Mouse (Mus musculus): ENCODE data around the gene Zfand3.

Zfand3 gene

DNA sequence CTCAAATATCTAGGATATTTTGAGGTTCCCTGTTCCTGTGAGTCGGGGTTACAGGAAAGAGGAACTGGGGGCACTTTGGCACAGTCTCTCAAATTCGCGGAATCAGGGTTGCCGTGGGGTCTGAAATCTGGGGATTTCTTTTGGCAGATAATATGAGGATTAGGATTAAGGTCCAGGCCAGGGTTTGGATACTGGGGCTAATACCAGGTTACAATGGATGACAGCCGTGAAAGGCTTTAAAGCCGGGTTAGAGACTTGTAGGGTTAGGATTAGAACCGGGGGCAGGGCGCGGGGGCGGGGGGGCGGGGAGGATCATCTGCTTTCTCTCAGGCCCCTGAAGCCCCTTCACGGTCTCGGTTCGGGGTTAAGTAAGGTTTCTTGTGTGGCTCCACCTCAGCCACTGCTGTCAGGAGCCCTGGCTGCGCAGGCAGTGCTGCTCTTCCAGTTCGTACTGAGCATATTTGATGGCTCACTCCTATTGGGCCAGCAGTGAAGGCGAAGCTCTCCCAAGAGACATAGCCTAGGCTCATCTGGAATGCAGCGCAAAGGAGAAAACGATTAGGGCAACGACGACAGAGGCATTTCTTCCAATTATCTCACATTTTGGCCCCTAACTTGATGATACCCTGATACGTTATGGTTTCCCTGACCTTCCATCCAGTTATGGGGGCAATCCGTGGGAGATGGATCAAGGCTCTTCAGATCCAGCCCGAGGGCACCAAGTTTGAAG is 5.8 kb upstream of the Zfand3 start:
- DNase-seq = no peak

DNA sequence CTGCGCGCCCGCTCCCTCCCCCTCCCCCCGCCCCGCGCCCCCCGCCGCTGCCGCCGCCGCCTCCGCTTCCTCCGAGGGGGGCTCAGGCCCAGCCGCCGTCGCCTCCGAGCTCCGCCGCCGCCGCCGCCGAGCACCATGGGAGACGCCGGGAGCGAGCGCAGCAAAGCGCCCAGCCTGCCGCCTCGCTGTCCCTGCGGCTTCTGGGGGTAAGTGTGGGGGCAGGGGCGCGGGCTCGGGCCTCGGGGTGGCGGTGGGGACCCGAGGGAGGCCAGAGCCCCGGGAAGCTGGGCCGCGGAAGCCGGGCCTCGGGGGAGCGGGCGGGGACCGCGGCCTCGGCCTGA is 540 bp downstream of the Zfand3 start:
- DNase-seq = no peak

DNA sequence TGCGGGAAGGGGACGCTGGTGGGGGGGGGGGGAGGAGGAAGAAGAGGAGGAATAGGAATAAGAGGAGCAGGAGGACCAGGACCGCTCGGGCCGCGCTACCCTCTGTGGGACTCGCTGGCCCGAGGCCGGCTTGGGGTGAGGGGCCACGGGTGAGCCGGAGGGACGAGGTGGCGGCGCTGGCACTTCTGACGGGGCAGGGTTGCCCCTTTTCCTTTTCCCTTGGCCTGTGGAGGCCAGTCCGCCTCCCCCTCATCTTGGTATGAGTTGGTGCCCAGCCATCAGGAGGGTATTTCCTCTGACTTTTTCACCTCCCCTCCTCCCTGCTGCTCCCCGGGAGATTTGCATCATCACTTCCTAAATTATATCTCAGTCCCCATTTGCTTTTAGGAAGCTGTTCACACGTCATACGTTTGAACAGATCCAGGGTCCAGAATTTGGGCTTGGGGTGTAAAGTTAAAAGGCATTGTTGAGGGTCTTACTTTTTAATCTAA is 963 bp downstream of the Zfand3 start:
- DNase-seq = peak; percentile 65

DNA sequence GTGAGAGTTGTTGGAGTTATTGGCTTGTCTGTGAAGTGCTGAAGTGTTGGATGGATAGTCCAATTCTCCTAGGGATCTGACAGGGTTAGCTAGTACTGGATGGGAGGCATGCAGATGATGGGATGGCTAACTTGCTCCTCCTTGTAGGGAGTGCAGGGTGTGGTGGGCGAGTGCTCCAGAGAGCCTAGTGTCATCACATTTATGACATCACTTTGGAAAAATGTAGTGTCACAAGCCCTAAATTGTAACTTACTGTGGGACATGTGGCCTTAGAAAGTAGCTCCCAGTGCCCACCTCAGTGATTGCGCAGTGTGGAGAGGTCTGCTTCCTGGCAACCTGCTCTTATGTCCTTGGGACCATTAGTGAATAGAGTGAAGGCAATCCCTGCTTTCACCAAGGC is 2.3 kb downstream of the Zfand3 start:
- DNase-seq = no peak

DNA sequence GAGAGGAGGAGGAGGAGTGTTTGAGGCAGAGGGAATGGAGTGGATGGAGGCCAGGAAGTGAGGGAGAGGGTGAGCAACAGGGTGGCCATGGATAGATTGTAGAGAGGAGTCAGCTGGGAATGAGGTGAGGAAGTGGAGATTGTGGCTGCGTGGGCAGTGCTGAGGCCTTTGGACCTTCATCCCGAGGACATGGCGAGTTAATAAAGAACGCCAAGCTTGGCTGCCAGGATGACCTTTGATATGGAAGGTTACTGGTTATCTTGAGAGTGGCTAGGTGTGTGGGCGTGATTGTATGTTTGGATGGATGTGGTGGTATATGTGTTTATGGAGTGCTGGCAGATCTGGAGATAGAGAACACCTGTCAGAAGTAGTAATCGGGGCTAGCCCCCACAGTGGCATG is 3.4 kb downstream of the Zfand3 start:
- DNase-seq = no peak

DNA sequence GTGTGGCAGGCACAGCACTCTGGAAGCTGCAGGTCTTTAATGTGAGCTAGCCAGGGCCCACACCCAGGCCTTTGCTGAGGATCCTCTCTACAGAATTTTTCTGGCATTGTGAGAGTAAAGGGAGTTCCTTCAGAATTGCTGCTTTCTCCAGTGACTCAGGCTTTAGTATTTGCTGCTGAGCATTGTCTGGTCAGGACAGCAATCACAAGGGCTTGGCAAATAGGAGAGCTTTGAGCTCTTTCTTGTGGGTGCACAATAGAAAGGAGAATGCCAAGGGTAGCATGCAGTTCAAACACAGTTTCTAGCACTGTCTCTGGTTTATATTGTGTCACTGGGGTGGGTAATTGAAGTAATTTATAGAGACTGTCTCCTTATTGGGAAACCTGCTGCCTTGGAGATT is 3.9 kb downstream of the Zfand3 start:
- DNase-seq = no peak

DNA sequence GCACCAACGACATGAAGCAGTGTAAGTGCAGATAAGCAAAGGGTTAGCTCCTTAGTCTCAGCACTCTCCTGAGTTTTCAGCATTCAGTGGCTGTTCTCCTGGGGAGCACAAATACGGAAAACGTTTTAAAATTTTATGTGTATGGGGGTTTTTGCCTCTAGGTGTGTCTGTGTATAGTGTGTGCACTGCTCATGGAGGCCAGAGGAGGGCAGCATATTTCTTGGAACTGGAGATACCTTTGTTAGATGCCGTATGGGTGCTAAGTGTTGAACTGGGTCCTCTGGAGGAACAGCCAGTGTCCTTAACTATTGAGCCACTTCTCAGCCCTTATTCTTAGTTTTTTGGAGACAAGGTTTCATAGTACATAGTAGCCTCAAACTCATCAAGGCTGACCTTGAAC is 10.1 kb downstream of the Zfand3 start:
- no peak for DNase-seq

DNA sequence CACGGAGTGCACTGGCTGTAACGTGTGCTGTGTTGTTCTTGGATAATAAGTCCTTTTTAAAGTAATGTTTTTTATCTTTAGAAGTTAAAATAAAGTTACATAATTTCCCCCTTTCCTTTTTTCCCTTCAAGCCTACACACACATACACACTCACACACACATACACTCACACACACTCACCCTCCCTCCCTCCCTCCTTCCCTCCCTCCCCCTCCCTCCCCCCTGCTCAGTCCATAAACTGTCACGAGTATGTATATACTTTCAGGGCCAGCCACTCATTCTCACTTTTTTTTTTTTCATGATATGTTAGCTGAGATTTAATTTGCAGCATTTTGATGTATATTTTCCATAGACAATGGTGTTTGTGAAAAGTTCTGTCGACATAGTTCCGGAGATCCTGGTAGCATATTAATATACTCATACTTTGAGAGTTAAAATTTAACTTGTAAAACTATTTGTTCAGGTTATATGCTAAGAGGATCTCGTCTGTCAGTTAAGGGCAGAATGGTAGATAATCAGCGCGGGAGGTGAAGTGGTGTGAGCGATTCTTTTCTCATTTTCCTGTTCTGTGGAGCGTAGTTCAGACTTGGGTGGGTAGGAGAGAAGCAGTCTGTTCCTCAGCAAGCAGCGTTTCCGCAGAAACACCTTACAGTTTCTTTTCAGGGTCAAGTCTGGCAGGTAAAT is 14.5 kb downstream of the Zfand3 start:
- DNase-seq = no peak

DNA sequence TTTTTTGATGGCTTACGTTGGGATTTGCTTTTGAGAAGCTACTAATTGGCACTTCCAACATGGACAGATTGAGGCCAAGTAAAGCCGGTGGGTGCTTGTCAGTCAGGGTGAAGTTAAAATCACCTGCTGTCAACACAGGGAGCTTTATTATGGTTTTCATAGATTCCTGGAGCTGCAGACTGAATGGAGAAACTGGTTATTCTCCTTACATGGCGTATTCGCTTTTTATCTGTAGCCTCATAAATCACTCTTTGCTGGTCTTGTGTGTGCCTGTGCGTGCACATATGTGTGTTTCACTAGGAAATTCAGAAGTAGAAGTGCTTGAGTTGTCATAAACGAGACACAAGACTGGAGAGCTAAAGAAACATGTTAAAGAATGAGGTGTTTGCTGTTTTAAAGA is 15.4 kb downstream of the Zfand3 start:
- DNase-seq = no peak

DNA sequence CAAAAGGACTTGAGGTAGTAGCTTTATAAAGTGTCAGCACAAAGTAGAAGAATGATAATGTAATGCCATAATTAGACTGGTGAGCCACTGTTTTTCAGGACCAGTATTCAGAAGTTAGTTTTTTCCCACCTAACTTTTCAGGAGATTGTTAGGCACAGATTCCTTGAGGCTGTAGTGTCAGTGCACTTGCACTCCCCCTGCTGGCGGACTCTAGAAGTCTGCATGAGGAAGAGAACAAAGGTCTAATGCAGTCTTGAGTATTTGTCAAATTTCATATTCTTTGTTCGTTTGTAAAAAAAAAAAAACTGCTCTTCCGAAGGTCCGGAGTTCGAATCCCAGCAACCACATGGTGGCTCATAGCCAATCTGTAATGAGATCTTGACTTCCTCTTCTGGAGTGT is 20.1 kb downstream of the Zfand3 start:
- DNase-seq = peak; percentile 51

DNA sequence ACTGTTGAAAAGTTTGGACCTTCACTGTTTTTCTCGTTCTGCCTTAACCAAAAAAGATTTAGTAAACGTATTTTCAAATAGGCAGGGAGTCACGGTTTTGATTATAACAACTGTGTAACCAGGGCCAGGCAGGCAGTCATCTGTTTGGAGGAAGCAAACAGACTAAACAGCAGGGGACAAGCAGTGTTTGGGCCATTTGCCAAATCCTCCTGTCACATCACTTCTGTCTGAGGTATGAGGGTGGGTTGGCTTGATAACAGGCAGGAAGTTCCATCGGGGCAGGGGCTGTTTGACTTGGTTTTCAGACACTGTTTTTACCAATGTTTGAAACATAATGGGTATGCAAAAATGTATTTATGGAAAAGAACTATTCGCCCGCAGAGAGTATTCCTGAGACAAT is 22.1 kb downstream of the Zfand3 start:
- DNase-seq = peak; percentile 45

DNA sequence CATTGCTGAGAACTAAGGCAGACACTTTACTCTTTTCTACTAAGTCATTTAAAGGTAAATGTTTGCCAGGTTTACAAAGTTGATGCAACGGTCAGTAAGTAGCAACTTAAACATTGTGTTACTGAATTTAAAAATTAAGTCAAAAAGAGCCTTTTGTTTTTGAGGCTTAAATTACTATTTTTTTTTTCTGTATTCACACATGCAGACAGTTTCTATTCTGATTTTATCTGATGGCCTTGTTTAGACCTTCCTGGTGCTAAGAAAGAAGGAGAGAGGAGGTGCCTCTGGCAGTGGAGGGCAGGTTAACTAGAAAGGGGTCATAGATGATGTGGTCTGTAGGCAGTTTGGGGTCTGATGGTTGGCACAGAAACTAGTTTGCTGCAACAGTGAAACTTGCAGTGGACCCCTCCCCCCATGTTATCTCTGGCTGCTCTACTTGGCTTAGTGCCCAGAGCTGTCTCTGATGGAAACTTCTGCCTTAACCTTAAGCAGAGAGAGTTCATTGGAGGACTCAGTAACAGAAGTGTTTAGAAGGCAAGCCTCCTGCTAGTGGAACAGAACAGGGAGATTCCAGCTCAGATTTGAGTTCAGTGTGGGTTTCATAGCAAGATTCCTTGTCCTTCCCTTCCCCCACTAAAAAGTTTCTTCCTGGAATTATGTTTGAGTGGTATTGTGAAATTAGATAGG is 23.0 kb downstream of the Zfand3 start:
- no peak for DNase-seq

DNA sequence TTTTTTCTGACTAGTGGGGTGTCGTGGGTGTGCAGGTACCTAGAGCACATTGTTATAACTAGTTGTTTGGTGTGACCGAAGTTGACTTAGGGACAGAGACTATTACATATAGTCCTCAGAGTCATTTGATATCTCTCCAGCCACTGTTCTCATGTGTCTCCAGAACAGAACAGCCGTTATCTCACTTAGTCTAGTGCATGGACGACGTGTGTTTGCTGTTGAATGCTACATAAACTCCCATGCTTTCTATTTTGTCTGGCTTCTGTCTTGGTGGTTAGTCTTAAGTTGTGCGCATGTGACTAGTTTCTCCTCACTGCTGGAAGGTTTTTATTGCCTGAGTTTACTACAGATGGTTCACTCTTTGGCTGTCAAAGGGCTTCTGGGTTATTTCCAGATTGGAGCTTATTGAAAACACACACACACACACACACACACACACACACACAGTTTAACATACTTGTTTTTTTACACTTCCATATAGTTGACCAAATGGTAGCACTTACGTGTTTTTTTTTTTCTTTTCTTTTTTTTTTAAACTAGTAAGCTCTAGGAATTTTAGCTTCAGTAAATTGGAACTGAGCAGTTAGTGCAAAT is 25.2 kb downstream of the Zfand3 start:
- DNase-seq = no peak

DNA sequence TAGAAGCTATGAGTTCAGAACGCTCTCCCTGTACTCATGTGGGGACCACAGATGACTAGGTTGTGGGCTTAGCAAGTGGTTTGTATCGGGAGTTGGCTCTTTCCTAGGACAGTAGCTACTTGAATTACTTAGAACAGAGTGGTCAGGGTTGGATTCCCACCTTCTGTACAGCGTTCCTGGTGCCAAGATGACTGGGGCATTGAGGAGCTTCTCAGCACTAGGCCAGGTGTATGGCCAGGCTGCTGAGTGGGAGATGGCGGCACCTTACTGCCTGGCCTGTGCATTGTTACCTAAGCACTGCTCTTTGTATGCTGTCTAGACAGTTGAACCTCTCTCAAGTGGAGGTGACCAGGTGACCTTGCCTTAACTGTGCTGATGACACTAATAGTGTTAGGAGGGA is 28.3 kb downstream of the Zfand3 start:
- DNase-seq = peak; percentile 37

DNA sequence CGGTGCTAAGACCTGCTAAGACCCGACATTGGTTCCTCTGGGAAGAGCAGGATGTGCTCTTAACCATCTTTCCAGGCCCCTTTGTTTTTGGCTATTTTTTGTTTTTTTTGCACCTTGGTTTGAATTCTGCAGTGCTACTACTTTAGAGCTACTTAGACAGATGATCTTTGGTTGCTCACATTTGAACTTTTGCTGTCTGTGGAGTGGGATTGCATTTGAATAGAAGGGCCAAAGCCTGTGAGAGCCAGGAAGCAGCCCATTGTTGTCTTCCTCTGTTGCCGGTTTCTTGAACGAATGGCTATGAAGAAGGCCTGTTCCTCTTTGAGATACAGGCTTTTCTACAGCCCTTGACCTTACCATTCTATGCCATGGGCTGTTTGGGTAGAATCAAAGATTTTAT is 29.5 kb downstream of the Zfand3 start:
- DNase-seq = no peak

DNA sequence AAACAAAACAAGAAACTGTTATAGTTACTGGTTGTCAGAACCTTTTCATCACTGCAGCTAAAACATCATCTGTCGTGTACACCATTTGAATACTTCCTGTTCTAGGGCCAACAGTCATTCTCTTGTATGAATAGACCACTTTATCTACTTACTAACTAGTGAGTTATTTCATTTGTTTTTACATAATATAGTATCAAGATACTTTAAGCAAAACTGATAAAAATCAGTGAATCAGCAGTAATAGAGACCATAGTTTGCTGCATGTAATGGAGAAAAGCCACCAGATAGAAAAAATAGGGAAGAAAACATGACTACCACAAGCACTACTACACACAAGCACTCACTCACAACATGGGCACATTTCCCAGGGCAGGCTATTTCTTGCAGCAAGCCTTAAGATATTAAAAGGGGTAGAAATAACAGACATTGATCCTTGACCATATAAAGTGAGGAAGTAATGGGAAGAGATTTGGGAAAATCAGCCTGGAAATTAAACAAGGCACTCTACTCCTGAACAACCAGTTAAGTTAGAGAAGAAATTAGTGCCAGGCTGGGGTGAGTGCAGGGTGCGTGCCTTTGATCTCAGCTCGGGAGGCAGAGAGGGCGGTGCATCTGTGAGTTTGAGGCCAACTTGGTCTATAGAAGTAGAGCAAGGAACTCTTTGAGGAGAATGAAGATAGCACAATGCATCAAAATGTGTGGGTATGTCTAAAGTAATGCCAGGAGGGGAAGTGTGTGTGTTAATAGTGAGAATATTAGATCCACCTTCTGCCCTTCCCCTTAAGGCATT is 30.9 kb downstream of the Zfand3 start:
- DNase-seq = no peak

DNA sequence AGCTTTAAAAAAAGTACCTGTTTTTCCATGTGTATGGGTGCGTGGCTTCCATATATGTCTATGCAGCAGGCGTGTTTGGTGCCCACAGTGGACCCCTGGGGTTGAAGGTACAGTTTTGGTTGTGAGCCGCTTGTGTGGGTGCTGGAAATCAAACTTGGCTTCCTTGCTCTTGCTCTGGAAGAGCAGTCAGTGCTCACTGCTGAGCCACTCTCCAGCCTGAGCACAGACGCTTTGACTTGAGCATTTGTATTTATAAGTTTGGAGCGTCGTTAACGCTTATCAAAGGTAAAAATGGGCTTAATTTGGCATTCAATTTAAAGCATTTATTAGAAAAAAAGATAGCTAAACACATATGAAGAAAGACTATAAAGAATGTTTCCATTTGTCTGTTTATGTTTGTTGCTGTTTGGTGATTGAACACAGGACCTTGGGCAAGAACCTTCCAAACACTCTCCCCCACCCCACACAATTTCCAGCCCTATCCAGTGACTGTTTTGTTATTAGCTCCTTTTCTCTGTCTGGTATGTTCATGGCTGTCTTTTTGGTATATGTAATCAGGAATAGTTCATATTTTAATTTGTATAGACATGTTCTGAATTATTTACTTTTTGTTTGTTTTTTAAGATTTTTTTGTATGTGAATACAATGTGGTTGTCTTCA is 38.8 kb downstream of the Zfand3 start:
- DNase-seq = no peak

DNA sequence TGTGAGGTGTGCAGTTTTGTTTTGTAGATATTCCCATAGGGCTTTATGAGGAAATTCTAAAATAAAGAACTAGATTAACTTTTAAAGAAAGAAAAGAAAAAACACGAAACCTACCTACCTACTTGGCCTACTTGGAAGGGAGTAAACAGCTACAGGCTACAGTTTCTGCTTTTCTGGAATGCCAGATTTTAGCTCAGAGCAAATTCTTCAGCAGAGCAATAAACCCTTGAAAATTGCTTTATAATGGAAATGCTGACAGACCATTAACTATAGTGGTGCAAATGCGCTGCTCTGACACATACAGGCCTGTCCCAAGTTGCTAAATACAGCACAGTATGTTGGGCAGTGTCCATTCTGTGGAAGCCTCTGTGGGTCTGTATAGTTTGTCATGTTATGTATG is 40.6 kb downstream of the Zfand3 start:
- no peak for DNase-seq

DNA sequence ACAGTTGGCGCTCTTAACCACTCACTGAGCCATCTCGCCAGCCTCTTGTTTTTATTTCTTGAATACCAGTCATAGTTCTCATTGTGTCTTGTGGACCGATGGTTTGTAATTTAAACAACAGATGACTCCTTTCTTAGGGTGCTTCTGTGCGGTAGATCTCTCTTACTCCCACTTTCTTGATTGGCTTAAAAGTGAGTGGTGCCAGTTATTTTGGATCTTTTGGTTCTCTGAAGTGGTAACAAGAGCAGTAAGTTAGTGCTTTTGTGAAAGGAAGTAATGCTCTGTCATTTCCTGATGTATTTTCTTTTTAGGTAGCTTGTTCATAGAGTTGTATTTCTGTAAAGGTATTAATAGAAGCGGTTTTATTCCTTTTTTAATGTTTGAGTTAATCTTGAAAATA is 42.1 kb downstream of the Zfand3 start:
- no peak for DNase-seq

DNA sequence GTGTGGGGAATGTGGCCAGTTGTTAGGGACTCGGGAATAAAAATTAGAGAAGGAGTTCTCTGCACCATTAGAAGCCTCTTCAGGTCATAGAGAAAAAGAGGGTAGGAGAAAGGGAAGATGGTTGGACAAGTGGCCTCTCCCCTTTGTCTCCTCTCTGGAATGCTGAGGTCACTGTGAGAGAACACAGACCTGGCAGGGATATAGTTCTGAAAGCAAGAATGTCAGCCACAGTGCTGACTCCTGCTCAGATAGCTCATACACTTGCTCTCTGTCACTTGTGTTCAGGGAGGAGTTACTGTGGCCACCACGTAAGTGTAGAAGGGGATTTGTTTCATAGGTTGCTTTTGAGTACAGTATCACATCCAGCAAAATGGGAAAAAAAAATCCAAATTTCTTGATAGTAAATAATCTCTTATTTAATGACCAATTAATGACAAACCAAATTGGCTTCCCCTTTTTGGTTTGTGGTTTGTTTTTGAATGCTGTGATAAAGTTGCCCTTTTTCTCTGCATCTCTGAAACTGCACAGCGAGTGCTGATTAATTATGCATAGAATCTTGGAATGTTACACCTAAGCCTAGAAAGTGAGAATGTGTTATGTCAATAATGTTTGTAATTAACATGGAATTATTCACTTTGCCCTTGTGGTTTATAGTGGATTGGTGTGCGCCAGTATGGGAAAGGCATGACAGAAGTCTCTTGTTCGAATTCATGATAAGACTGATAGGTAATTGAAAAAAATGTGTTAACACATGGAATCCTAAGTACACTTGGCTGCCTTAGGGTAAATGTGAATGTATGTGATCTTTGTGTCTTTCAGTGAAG is 47.2 kb downstream of the Zfand3 start:
- no peak for DNase-seq

DNA sequence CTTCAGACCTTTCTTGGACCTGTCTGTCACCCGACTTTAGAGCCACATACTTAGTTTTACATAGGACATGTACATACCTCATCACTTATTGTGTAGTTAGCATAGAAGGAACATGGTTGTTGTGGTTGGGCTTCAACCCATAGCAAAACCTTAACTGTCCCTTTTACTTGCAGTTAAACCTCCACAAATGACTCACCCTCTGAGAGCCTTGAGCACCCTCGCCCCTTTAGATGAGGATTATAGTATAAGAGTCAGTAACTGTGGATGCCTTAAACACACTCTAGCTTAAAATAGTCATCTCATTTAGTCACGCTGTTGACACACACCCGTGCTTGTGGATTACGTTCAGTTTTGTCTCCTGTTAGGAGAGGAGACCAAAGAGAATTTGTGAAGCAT is 47.8 kb downstream of the Zfand3 start:
- DNase-seq = no peak

DNA sequence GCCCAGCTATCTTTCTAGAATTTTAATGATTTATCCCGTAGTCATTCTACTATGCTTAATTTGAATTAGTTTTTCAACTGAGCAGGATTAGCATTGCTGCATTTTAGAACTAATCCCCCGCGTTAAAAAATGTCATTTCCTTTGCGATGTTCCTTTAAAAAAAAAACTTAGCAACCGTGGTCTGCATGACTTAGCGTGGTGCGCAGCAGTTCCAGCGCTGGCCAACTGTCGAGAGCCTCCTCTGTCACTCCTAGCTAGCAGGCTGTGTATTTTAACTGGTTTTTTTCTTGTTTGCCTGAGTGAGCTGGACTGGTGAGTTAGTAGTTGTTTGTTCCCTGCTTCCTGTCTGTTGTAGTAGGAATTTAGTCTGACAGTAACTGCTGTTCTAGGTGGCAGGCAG is 48.9 kb downstream of the Zfand3 start:
- no peak for DNase-seq
